Mouse (Mus musculus) megakaryocyte, embryonic 14.5 days (primary cell): Measurements from ENCODE around the gene Ccdc85b.

Source experiments
- FLI1 ChIP-seq: IDR thresholded peaks from 2 replicates; pipeline ENCODE4 v1.6.1; 2012; ENCODE audit warnings: low read length, inconsistent platforms, mixed read lengths
- GATA1 ChIP-seq: IDR thresholded peaks from 3 replicates; pipeline ENCODE4 v1.6.1; 2012; ENCODE audit warnings: mixed read lengths, low read length, inconsistent platforms, borderline replicate concordance

GRCm38 (mm10) chr19:5490898-5491708 is 33.4 kb upstream of the Ccdc85b start:
- TF ChIP-seq GATA1 (no peak), FLI1 (no peak; the same call in 1 of the 2 replicates)
